Mouse (Mus musculus): ENCODE data around the gene Mcrip2.

DNA sequence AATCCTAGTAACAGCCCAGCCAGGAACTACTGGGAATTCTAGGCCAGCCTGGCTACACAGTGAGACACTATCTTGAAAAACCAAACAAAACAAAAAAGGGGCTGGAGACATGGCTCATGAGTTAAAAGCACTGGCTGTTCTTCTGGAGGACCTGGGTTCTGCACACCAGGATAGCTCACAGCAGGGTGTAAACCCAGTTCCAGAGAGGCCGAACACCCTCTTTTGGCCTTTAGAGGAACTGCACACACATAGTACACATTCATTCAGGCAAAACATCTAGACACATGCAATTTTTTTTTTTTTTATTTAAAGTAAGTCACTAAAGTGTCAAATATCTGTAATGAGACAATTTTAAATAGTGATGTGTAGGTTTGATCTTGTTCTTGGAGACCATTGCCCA, 31.6 kb upstream of the Mcrip2 start:
- TF ChIP-seq CTCF (IDR thresholded peaks at IDR 0.05; ENCODE audit: low read depth) (0 out of 2 replicates have a peak, but pooled peaks have one; percentile 10), EP300 (IDR thresholded peaks at IDR 0.05; ENCODE audit: low read depth) (no peak)

Measured in liver, embryonic 14.5 days (tissue).